Comparison of ENCODE assay signal across 18 mouse cellular contexts in the genomic region with DNA sequence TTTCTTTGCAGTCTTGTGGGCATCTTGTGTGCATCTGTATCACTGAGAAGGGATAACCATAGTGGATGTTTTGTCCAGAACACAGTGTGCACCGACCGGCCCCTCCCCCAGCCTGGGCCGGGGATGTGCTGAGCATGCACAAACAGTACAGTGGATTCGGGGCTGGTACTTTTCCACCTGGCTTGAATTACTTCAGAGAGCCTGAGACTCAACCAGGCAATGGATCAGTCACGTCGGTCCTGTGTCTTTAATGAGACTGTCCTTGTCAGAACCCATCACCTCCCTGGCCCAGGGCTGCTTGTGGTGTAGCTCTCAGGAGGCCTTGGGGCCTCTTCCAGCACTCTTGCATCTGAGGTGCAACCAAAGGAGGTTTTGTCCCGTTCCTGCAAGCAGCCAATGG. TPM values are rescaled to one million over a fixed set of nuclear protein-coding genes. Genes with fewer than 3 reads are reported as not detected.
DNase-seq lines count a peak whose midpoint lies in the region; ATAC-seq lines count a peak whose summit lies in the region.
"Had no signal": no experiment of that assay in that cellular context is flagged by ENCODE, and none has a peak within 500 bp of the region (broad histone marks: within the 10 kb centered on the region; RNA-seq: fewer than 3 reads in every experiment).

No protein-coding gene starts in this region.

- H3K36me3 ChIP-seq in midbrain, embryonic 10.5 days = peaks cover 70% of the 10 kb centered on the region
- peaks cover 4% of the 10 kb centered on the region for H3K36me3 ChIP-seq in midbrain, embryonic 15.5 days (replicated peaks)
- H3K36me3 ChIP-seq in neural tube, embryonic 14.5 days (ENCODE audit: control insufficient read depth, insufficient read depth, low read length) = 0 out of 2 replicates have a peak, but pooled peaks cover 10% of the 10 kb centered on the region
- H3K36me3 ChIP-seq: intestine, embryonic 15.5 days; liver, embryonic 13.5 days had no signal

- no peak overlapping the region for H3K4me2 ChIP-seq in midbrain, embryonic 15.5 days
- H3K4me2 ChIP-seq in neural tube, embryonic 14.5 days (ENCODE audit: low read depth, low read length) = no peak overlapping the region
- H3K4me2 ChIP-seq: intestine, embryonic 15.5 days; liver, embryonic 13.5 days had no signal

- H3K4me1 ChIP-seq in midbrain, embryonic 10.5 days = peaks cover 19% of the 10 kb centered on the region
- no peaks in the 10 kb centered on the region for H3K4me1 ChIP-seq in midbrain, embryonic 15.5 days
- peaks cover 7% of the 10 kb centered on the region for H3K4me1 ChIP-seq in neural tube, embryonic 14.5 days (ENCODE audit: control insufficient read depth, insufficient read depth, low read length)
- H3K4me1 ChIP-seq: intestine, embryonic 15.5 days; liver, embryonic 13.5 days had no signal

- ATAC-seq in midbrain, embryonic 15.5 days (replicated peaks) = no peak
- no peak for ATAC-seq in neural tube, embryonic 14.5 days (ENCODE audit: low read depth)
- ATAC-seq: CD4-positive, CD25-positive, alpha-beta regulatory T cell, adult 4 months; intestine, embryonic 15.5 days; lung, postnatal 0 days had no signal

- H3K27me3 ChIP-seq in midbrain, embryonic 10.5 days (ENCODE audit: low read depth, poor library complexity, severe bottlenecking) = no peaks in the 10 kb centered on the region
- H3K27me3 ChIP-seq in midbrain, embryonic 15.5 days (replicated peaks) = no peaks in the 10 kb centered on the region
- H3K27me3 ChIP-seq in neural tube, embryonic 14.5 days (ENCODE audit: control insufficient read depth, insufficient read depth, low read length) = no peaks in the 10 kb centered on the region
- H3K27me3 ChIP-seq: intestine, embryonic 15.5 days had no signal

- H3K4me3 ChIP-seq in midbrain, embryonic 10.5 days = no peak overlapping the region
- H3K4me3 ChIP-seq in midbrain, embryonic 15.5 days = no peak overlapping the region
- no peak overlapping the region for H3K4me3 ChIP-seq in neural tube, embryonic 14.5 days (ENCODE audit: low read depth, low read length)
- H3K4me3 ChIP-seq: intestine, embryonic 15.5 days; liver, embryonic 13.5 days had no signal

- no peaks in the 10 kb centered on the region for H3K9me3 ChIP-seq in midbrain, embryonic 10.5 days (replicated peaks)
- no peaks in the 10 kb centered on the region for H3K9me3 ChIP-seq in midbrain, embryonic 15.5 days
- no peaks in the 10 kb centered on the region for H3K9me3 ChIP-seq in neural tube, embryonic 14.5 days (ENCODE audit: control insufficient read depth, low read length)
- H3K9me3 ChIP-seq: intestine, embryonic 15.5 days; liver, embryonic 13.5 days had no signal

- no peak overlapping the region for H3K9ac ChIP-seq in midbrain, embryonic 15.5 days
- no peak overlapping the region for H3K9ac ChIP-seq in neural tube, embryonic 14.5 days (replicated peaks; ENCODE audit: low read depth, low read length)
- H3K9ac ChIP-seq: intestine, embryonic 15.5 days; liver, embryonic 13.5 days had no signal

- no peak for DNase-seq in midbrain, embryonic 10.5 days (ENCODE audit: low spot score)
- DNase-seq in adrenal gland, adult 2 months = peak; percentile 73
- peak; percentile 43 for DNase-seq in brain, adult 2 months (ENCODE audit: low read depth, low spot score)
- DNase-seq in gastrocnemius, postnatal 14 days = no peak
- DNase-seq in lung, postnatal 10 days = no peak
- DNase-seq: cerebellum, adult 18-20 months; heart, adult 18-20 months; heart, postnatal 10 days; kidney, postnatal 14 days; layer of hippocampus, adult 9-11 months; liver, embryonic 13.5 days; right cerebral cortex, postnatal 14 days; thymus, adult 2 months had no signal

- WGBS in midbrain, embryonic 10.5 days = 81% methylated on average over 7 of the region's 7 CpGs
- 70% methylated on average over 7 of the region's 7 CpGs for WGBS in midbrain, embryonic 15.5 days
- WGBS in neural tube, embryonic 14.5 days = 65% methylated on average over 7 of the region's 7 CpGs

- peak overlapping the region; percentile 67 for H3K27ac ChIP-seq in midbrain, embryonic 10.5 days (replicated peaks)
- no peak overlapping the region for H3K27ac ChIP-seq in midbrain, embryonic 15.5 days
- H3K27ac ChIP-seq in neural tube, embryonic 14.5 days (ENCODE audit: low read depth, low read length) = peak overlapping the region; percentile 10; the same call in 1 of the 2 replicates
- H3K27ac ChIP-seq: intestine, embryonic 15.5 days; liver, embryonic 13.5 days had no signal

- intact Hi-C loops in gastrocnemius, postnatal 14 days (cut with DNase I; ENCODE audit: low total_unique reads) = no loop called here

RNA-seq across cellular contexts. Expression of gene Mgat5b, which starts 46.4 kb away (rescaled TPM):
- 5.5 and 9.5 TPM in 2 replicates for polyA plus RNA-seq in midbrain, embryonic 10.5 days (2016; fragmentation: Nextera tagmentation; extraction: Ambion mirVana)
- polyA plus RNA-seq in midbrain, embryonic 15.5 days (2015; fragmentation: Nextera tagmentation; extraction: Ambion mirVana) = 28.3 and 28.6 TPM in 2 replicates
- under 1 TPM; 0.21 to 0.92 TPM for total RNA-seq in adrenal gland, adult 2 months (2021)
- 1.8 and 1.9 TPM in 2 replicates for polyA plus RNA-seq in adrenal gland, adult 2 months (2012; rRNA removed)
- 21.2 and 21.6 TPM in 2 replicates for polyA plus RNA-seq in neural tube, embryonic 14.5 days (2014; fragmentation: Nextera tagmentation; extraction: Ambion mirVana)
- under 1 TPM; 0.08 to 0.47 TPM for total RNA-seq in gastrocnemius, postnatal 14 days (2021)
- polyA plus RNA-seq: CD4-positive, CD25-positive, alpha-beta regulatory T cell, adult 4 months; liver, embryonic 13.5 days; lung, postnatal 0 days had no signal

Comparison
In these comparisons a context has a peak if more than half of its experiments do, and no peak if none do; other contexts are left out.
1. DNase-seq: peak in adrenal gland, adult 2 months (single experiment) and brain, adult 2 months (single experiment); none in midbrain, embryonic 10.5 days (single experiment), gastrocnemius, postnatal 14 days (single experiment) and lung, postnatal 10 days (single experiment).